Mouse (Mus musculus) G1E (cell line): ENCODE measurements around the gene Spout1.
"Not testable (repeated sequence)": the region's sequence is repeated elsewhere in the genome, so short reads cannot be mapped to it uniquely, and the experiment has no call there.

Source experiments
- CTCF ChIP-seq: IDR thresholded peaks from 2 replicates; pipeline ENCODE4 v1.5.1; 2012; ENCODE audit warnings: low read depth, low read length, inconsistent platforms, mixed read lengths
- GATA1 ChIP-seq: IDR thresholded peaks from 2 replicates; pipeline ENCODE4 v1.6.1; 2012; ENCODE audit warnings: borderline replicate concordance, low read length, inconsistent platforms, mixed read lengths

GRCm38 (mm10) chr2:30178711-30179110 lies 452 bp upstream of the Spout1 start:
- TF ChIP-seq GATA1, CTCF: not testable (repeated sequence)
